Mouse (Mus musculus) cerebellum, postnatal 4 days (tissue): Measurements from ENCODE around the gene Edem2.

Experiments
- DNase-seq, 2 experiments: peaks; one replicate each; pipeline ENCODE4 v3.0.0; 2022; ENCODE audit warnings: low spot score in 2 of 2, mixed read lengths in 1 of 2

Edem2 gene

GRCm38 (mm10) chr2:155729158-155729645, at the start of gene Edem2:
Gene Edem2, minus strand, starts transcription at chr2:155729475.
- peak; percentile 74 to 86 for DNase-seq

DNA sequence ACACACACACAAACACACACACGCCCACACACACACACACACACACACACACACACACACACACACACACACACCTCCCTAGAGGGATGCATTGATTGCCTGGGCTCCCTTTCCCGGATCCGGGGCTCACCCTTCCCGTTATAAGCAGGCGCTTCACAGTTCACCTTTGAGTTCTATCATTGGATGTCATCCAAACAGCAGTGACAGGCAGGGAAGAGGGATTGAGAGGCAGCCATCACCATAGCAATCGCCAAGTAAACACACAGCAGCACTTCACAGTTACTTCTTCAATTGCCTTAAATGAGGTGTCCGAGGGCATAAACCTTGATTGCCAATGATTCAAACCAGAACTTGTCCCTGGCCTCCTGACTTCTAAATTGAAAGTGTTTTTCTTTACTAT, 49.8 kb upstream of the Edem2 start:
- no peak for DNase-seq

- DNase-seq = no peak
Observed at GRCm38 (mm10) chr2:155778004-155778403, 48.7 kb upstream of the Edem2 start.

DNA sequence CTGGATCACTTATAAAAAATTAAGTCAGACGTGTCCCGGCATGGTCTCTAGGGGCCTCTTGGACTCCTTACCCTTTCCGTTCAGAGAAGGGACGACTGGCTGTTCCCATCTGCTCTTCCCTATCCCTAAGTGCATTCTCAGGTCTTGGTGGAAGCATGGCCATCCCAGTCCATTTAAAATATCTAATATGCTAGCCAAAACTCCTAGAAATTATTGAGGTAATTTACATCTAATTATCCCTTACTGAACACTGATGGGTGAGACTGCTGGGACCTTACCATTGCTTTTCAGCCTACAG, 48.4 kb upstream of the Edem2 start:
- DNase-seq = no peak

DNA sequence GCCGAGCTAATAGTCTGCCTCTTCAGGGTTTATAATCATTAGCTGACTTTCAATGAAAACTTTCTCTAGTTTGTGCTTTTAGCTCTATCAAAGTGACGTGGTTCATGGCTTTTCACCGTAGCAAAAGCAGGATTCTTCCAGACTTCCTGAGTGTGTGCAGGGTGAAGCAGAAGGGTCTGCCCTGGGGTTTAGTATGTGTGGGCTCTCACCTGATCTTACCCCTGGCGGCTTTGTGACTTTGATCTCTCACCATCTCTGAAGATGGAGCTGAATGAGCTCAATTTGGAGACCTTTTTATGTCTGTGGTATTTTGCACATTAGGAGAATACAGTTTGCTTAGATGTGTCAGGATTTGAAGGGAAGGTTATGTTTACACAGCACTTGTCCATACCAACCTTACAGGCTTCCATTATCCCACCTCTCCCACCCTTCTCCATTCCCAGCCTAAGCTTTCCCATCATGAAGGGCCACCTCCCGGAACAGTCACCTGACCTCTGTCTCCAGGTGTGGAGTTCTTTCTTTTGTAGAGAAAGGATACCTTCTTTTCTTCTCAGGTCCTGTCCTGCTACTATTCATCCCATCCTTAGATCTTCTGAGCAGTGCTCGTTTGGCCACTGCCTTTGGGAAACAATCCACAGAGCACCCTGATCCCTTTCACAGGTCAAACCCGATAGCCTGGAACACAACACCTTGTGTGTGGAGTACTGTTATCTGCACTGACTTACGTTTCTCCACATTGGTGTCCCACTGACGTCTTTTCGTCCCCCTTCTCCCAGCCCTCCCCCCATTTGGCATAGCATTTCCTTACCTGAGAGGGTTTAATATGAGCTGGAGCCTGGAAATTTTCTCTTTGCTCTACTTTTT, 47.8 kb upstream of the Edem2 start:
- DNase-seq = no peak

GRCm38 (mm10) chr2:155775685-155776263, 46.5 kb upstream of the Edem2 start:
- DNase-seq = peak; percentile 44 to 63

- peak in 1 of 2 experiments; percentile 30 for DNase-seq
Observed at GRCm38 (mm10) chr2:155774927-155775684, 45.8 kb upstream of the Edem2 start, which contains the start of gene Mmp24. Gene Mmp24, plus strand, starts transcription at chr2:155775342.

DNA sequence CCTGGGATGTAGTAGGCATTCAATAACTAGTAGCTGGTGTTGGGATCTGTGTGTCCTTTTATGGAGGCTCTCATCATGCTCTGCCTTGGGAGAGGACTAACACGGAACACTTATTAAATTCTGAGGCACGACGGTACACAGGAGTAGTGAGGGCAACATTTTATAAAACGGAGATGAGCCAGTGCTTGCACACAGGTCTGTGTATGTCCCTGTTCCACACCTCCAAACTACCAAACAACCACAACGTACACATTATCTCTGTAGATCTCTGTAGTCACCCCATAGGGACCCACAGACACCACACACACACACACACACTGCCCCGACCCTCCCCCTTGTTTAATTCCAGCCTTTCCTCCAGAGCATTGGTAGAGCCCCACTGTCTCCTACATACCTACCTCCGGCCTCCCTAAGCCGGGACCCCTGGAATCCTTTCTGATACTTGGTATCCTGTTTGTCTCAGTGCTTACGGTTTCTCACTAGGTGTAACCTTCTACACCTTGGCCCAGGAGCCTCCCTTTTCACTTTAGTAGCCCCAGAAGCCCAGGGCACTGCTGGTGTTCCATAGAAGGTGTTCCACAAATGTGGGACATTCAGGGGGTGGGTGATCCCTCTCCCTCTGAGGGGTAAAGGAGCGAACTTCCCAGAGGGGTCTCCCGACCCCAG, 45.1 kb upstream of the Edem2 start:
- no peak for DNase-seq

DNA sequence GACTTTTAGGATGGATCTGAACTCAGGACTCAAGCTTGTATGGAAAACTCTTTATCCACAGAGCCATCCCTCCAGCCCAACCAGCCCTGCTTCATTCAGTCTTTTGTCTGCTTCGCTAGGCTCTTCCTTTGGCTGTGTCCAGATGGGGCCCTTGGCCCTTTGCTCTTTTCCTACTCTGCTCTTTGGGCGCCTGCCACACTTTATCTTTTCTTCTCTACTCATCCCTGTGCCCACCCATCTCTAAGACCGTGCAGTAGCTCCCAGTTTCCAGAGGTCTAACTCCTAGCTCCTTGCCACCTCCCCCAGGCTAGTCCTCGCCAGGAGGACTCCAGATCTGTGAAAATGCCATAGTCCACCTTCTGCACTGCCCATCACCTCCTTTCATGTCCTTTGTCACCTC, 44.4 kb upstream of the Edem2 start:
- no peak for DNase-seq

- peak; percentile 46 to 84 for DNase-seq
Observed at GRCm38 (mm10) chr2:155764679-155765418, 35.6 kb upstream of the Edem2 start.

- no peak for DNase-seq
Observed at GRCm38 (mm10) chr2:155756855-155757566, 27.7 kb upstream of the Edem2 start.

DNA sequence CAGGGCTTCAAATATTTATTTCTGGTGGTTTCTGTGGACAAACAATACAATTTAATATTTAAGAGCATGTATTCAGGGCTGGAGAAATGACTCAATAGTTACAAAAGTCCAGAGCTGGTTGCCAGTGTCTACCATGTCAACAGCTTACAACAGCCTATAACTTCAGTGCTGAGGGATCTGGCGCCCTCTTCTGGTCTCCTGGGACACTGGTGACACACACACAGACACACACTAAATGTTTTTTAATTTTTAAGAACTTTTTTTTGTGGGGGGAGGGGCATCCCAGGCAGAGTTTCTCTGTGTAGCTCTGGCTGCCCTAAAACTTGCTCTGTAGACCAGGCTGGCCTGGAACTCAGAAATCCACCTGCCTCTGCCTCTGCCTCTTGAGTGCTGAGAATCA, 26.5 kb upstream of the Edem2 start:
- peak in 1 of 2 experiments; percentile 27 for DNase-seq

GRCm38 (mm10) chr2:155751014-155751786, 21.9 kb upstream of the Edem2 start, which contains the start of gene Procr:
Gene Procr, plus strand, starts transcription at chr2:155751117.
- no peak for DNase-seq

- no peak for DNase-seq
Observed at GRCm38 (mm10) chr2:155749394-155749793, 20.1 kb upstream of the Edem2 start.

DNA sequence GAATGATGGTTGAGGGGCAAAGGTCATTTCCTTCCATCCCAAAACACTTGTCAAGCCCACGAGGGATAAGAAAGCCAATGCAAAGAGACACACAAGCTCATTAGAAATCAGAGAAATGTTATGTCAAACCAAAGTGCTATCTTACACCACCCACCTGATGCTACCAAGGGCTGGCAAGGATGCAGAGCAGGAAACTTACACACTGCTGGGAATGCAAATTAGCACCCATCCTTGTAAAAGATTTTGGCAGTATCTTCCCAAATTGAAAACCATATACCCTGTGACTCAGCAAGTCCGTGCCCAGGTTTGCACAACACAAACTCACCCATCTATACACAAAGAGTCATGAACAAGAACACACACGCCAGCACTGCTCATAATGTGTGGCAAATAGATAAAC, 16.2 kb upstream of the Edem2 start:
- DNase-seq = no peak

DNA sequence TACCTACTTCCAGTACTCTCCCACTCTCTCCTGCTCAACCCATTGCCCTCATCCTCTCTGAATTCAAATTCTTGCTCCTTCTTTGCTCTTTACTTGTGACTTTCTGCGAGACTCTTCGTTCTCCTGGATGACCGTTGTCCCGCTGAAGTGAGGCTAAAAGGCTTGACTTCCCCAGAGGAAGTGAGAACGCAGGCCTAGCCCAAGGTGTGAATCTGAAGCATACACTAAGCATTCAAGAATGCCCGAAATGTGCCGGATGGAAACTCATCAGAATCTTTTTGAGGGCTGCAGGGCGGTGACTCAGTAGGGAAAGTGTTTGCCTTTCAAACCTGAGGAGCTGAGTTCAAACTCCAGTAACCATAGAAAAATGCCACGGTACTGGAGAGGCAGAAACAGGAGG, 14.1 kb upstream of the Edem2 start:
- no peak for DNase-seq

GRCm38 (mm10) chr2:155742931-155743337, 13.7 kb upstream of the Edem2 start:
- no peak for DNase-seq

GRCm38 (mm10) chr2:155742211-155742610, 12.9 kb upstream of the Edem2 start:
- no peak for DNase-seq

DNA sequence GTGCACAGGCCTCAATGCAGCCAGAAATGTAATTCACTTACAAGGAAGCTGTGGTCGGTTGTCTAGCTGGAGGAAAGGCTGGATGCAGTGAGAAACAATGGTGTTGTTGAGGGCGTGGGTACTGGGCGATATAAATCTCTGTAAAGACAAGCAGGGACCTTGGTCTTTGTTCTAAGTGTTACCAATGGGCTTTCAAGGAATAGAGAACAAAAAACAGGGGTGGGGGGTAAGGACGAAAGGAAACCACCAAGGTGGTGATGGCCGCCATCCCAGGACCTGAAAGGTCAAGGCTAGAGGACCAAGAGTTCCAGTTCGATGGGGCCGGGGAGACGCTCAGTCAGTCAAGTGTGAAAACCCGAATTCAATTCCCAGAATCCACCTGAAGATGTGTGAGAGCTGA, 8.5 kb upstream of the Edem2 start:
- DNase-seq = no peak

GRCm38 (mm10) chr2:155736936-155737335, 7.7 kb upstream of the Edem2 start:
- DNase-seq = no peak
